Mouse (Mus musculus) C2C12 (cell line): ENCODE data around the gene Dock10. TPM values are rescaled to one million over a fixed set of nuclear protein-coding genes. Genes with fewer than 3 reads are reported as not detected.

ENCODE experiments used
- H3K27me3 ChIP-seq: one replicate; pipeline ENCODE4 v1.6.1; 2011; ENCODE audit not compliant: control insufficient read depth, insufficient read depth, insufficient read length
- H3K36me3 ChIP-seq: one replicate; pipeline ENCODE4 v1.6.1; 2011; ENCODE audit not compliant: control insufficient read depth, insufficient read depth
- H3K4me3 ChIP-seq: one replicate; pipeline ENCODE4 v1.5.1; 2011; ENCODE audit warnings: mild to moderate bottlenecking, control low read depth; ENCODE audit not compliant: poor library complexity, insufficient read depth, severe bottlenecking
- H3K79me2 ChIP-seq: one replicate; pipeline ENCODE4 v1.6.1; 2011; ENCODE audit not compliant: control insufficient read depth, insufficient read depth
- H3K79me3 ChIP-seq: one replicate; pipeline ENCODE4 v1.6.1; 2011; ENCODE audit warnings: low read depth, control low read depth
- H3ac ChIP-seq: one replicate; pipeline ENCODE3; 2011; ENCODE audit warnings: low read depth; ENCODE audit not compliant: control insufficient read depth, insufficient read length
- CEBPB ChIP-seq: IDR thresholded peaks from one replicate; pipeline ENCODE4 v1.6.1; 2011; ENCODE audit warnings: low read depth, mild to moderate bottlenecking, control low read depth, moderate library complexity
- CTCF ChIP-seq: IDR thresholded peaks from one replicate; pipeline ENCODE4 v1.5.1; 2011; ENCODE audit not compliant: control insufficient read depth, insufficient read depth, insufficient read length
- FOSL1 ChIP-seq: IDR thresholded peaks from one replicate; pipeline ENCODE4 v1.8.0; 2011; ENCODE audit warnings: mild to moderate bottlenecking, low read length; ENCODE audit not compliant: poor library complexity, insufficient read depth, severe bottlenecking
- MAX ChIP-seq: IDR thresholded peaks from one replicate; pipeline ENCODE4 v1.6.1; 2011; ENCODE audit warnings: mild to moderate bottlenecking, control low read depth
- MYOD1 ChIP-seq: IDR thresholded peaks from one replicate; pipeline ENCODE4 v1.6.1; 2011; ENCODE audit warnings: low read depth; ENCODE audit not compliant: control insufficient read depth, insufficient read length
- MYOG ChIP-seq: IDR thresholded peaks from one replicate; pipeline ENCODE4 v1.6.1; 2011; ENCODE audit not compliant: control insufficient read depth, insufficient read length; ENCODE audit errors: extremely low read depth
- USF1 ChIP-seq: IDR thresholded peaks from one replicate; pipeline ENCODE4 v1.6.1; 2011; ENCODE audit warnings: low read depth, mild to moderate bottlenecking, control low read depth, moderate library complexity
- polyA plus RNA-seq: library from polyadenylated mRNA; unstranded; fragments of >200 nt; fragmentation: generic; extraction: Trizol; gene quantifications from one replicate; pipeline ENCODE4 v1.2.1, GENCODE M21; 2012; ENCODE audit warnings: missing spikeins

Dock10 gene
- polyA plus RNA-seq, 1 experiment = 0.20 TPM

DNA sequence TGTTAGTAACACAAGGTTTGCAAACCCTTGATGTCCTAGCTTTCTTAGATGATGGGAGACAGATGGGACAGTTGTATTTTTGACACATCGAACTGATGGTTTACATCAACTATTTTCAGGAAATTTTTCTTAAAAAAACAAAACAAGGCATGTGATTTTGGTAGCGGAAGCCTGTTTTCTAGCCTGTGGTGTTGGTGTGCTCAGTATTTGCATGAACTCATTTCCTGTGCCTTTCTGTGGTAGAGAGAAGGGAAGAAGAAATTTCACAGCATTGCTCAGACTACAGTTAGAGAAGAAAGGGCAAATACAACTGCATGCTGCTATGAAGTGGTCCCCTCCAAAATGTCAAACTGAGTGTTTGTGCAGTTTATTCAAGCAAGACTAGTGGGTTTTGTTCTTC lies 7.2 kb upstream of the Dock10 start:
- Histone ChIP-seq H3K79me3 (no peaks in the 10 kb centered on the region), H3ac (no peak overlapping the region), H3K36me3 (no peaks in the 10 kb centered on the region), H3K79me2 (no peaks in the 10 kb centered on the region), H3K27me3 (no peaks in the 10 kb centered on the region), H3K4me3 (no peak overlapping the region)
- TF ChIP-seq CEBPB (no peak), MYOG (no peak), FOSL1 (no peak), MAX (no peak)

DNA sequence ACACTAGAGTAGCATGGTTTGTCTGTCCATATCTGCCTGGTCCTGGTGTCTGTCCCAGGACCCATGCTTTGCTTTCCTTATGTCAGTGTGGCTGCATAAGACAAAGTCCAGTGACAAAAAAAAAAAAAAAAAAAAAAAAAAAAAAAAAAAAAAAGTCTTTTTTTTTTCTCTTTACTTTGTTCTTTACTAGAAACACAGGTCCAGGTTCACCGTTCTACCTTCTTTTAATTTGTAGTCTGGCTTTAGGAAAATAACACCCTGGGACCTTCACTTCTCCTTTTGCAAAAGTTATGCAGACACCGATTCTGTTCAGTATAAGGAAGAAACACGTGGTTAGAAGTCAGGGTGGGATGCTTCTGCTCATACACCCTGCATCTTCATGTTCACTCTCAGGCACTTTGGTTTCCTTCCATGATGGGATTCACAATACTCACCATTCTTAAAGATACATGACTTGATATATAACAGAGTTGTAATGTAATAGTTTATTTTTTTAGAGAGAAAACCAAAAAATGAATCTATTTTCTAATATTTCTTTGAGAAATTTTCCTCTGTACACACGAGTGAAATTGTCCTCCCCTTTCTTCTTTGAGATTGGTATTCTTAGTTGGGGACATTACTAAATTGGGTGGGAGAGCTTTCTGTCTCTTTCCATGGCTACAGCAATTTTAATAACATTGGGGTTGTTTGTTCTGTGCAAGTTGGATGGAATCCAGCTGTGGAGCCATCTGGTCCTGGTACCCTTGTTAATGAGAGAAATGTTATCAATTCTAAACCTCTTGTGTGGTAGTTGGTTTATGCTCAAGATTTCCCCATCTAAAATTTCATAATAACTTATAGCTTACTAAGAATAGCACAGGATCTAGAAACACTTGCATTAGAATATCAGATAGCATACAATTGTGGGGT lies 5.0 kb upstream of the Dock10 start:
- no peaks in the 10 kb centered on the region for H3K36me3 ChIP-seq
- H3K79me2 ChIP-seq = no peaks in the 10 kb centered on the region
- H3K79me3 ChIP-seq = no peaks in the 10 kb centered on the region
- TF ChIP-seq CEBPB (no peak), MAX (no peak), MYOG (no peak), MYOD1 (no peak), CTCF (no peak), FOSL1 (no peak), USF1 (no peak)
- H3K27me3 ChIP-seq = peaks cover under 1% of the 10 kb centered on the region
- H3ac ChIP-seq = no peak overlapping the region
- H3K4me3 ChIP-seq = no peak overlapping the region

DNA sequence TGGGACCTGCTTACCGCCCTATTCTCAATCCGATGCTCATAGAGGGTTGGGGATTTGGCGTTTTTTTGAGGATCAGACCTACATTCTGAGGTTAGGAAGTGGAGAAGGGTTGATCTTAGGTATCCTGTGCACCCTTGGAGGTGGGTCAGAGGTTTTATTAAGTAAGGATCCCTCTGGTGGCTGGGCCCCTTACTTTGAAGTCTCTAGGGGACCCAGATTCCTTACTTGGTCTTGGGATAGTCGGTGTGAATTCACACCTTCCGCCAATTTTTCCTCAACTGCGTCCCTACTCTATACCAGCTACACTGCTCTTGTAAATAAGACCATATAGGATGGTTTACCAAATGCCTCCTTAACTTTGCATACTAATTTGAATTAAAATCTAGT lies 464 bp upstream of the Dock10 start:
- Histone ChIP-seq H3K36me3 (no peaks in the 10 kb centered on the region), H3K4me3 (no peak overlapping the region), H3K79me3 (no peaks in the 10 kb centered on the region), H3K27me3 (peaks cover 4% of the 10 kb centered on the region), H3ac (no peak overlapping the region), H3K79me2 (no peaks in the 10 kb centered on the region)
- no peak for TF ChIP-seq FOSL1

DNA sequence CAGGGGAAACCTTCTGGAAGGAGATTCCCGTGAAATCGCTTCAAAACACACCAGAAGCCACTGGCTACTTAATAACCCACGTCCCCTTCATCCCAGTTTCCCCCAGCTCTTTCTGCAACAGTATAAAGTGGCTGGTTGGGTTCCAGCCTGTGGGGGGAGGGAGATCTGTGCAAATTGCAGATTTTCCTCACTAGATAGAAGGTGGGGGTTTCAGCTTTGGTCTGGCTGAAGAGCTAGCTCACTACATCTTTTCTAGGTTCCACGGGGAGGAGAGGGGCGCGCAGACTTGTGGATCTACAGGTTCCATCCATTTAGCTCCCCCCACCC lies 714 bp downstream of the Dock10 start:
- Histone ChIP-seq H3K36me3 (no peaks in the 10 kb centered on the region), H3ac (no peak overlapping the region), H3K27me3 (peaks cover 4% of the 10 kb centered on the region), H3K79me3 (no peaks in the 10 kb centered on the region), H3K4me3 (peak overlapping the region; percentile 2), H3K79me2 (no peaks in the 10 kb centered on the region)
- TF ChIP-seq USF1 = no peak
- TF ChIP-seq FOSL1 = no peak
- TF ChIP-seq CEBPB = no peak
- TF ChIP-seq MAX = no peak
- TF ChIP-seq MYOD1 = no peak
- no peak for TF ChIP-seq CTCF
- no peak for TF ChIP-seq MYOG

DNA sequence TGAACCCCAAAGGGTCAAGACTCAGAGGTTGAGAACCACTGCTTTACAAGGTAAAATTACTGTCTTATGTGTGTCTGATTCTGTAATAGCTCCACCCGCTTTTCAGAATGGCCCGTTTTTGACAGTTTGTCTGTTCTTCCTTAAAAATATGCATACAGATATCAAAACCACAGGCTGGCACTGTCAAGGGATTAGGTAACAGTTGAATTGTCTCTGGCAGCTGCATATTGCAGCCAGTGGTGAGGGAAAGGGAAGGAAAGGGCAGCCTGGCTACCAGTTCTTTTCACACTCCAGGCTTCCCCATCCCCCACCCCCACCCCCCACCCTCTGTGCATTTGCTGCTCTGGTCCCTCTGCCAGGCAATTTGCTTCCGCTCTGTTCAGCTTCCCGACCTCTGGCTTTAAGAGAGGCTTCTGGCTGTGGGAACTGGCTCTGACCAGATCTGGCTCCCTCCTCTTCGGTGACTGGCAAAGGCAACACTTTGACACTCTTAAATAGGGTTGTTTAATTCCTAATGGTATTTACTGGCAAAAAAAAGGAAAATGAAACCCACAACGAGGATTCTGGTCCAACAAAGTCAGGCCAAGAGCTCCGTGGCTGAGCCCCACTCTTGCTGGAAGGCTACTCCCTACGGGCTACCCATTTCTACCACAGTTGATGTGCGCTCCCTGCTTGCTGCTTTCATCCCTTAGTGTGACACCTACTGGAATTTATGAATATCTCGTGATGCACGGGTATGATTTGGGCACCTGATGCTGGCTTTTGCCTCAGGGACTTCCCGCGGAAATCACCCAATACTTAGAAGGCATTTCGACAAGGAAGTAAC lies 1.3 kb downstream of the Dock10 start:
- Histone ChIP-seq H3K79me3 (no peaks in the 10 kb centered on the region), H3K36me3 (no peaks in the 10 kb centered on the region), H3ac (no peak overlapping the region), H3K27me3 (peaks cover 4% of the 10 kb centered on the region), H3K4me3 (no peak overlapping the region), H3K79me2 (no peaks in the 10 kb centered on the region)
- TF ChIP-seq MYOG (no peak), MYOD1 (peak; percentile 51), USF1 (no peak)

DNA sequence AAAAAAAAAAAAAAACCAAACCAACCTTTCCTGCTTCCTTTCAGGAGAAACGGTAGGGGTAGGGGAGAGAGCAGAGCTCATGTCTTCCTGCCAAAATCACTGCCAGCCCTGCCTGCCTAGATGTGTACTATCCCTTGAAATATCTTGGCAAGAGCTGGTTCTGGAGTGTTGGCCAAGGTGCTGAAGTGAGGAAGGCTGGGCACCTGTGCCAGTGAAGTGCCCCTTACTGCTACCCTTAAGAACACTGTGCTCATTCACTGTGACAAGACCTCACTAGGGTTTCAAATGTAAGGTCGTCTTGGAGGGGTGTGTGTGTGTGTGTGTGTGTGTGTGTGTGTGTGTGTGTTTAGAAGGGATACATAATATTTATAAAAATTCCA lies 2.3 kb downstream of the Dock10 start:
- Histone ChIP-seq H3ac (no peak overlapping the region), H3K4me3 (no peak overlapping the region), H3K79me2 (no peaks in the 10 kb centered on the region), H3K36me3 (no peaks in the 10 kb centered on the region), H3K27me3 (peaks cover 4% of the 10 kb centered on the region), H3K79me3 (no peaks in the 10 kb centered on the region)
- no peak for TF ChIP-seq MAX
- no peak for TF ChIP-seq USF1
- TF ChIP-seq FOSL1 = no peak
- no peak for TF ChIP-seq CEBPB
